Mouse (Mus musculus): ENCODE data around the gene Sdccag8. TPM values are rescaled to one million over a fixed set of nuclear protein-coding genes. Genes with fewer than 3 reads are reported as not detected.
"Not testable (repeated sequence)": the region's sequence is repeated elsewhere in the genome, so short reads cannot be mapped to it uniquely, and the experiment has no call there.

Gene Sdccag8
- polyA plus RNA-seq, 1 experiment from 2014 or later, result 10.4 TPM

DNA sequence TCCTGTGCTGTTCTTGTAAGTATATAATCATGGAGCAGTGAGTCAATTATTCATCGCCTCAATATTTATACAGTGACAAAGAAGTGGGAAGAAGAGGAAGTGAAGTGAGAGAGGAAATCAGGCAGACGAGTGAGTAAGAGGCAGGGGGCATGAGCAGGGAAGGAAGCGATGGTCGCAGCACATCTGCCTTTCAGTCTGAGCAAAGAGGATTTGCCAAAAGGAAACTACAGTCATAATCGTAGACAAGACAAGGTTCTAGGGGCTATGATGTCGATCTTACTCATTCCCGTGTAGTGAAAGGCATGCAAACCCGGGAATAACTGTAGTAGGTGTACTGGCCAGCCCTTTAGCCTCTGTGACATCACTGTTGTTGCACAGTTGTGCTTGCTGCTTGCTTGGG is 18.1 kb downstream of the Sdccag8 start:
- Histone ChIP-seq H3K27ac (no peak overlapping the region), H3K4me3 (no peak overlapping the region), H3K27me3 (ENCODE audit: insufficient read depth, poor library complexity, severe bottlenecking) (no peaks in the 10 kb centered on the region), H3K4me1 (peaks cover 18% of the 10 kb centered on the region), H3K9me3 (no peaks in the 10 kb centered on the region), H3K36me3 (0 out of 2 replicates have a peak, but pooled peaks cover 3% of the 10 kb centered on the region)
- DNase-seq (ENCODE audit: low spot score), result no peak
- WGBS, result 62% methylated on average over 8 of the region's 8 CpGs

DNA sequence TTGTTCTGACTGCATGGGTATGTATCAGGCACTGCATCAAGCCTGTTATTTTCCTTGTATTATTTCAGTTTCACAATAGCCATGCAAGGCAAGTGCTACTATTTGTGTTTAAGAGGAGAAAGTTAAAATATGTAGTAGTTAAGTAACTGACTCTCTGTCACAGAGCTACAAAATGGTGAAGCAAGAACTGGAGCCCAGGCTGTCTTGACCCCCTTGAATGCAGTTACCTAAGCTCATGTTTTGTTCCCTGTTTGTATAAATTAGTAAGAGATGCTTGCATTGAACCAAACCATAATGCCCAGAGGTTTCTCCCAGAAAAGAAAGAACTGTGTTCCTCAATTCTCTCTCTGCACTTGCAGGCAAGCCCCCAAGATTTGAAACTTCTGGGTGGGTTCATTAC is 18.8 kb downstream of the Sdccag8 start:
- Histone ChIP-seq H3K27me3 (ENCODE audit: insufficient read depth, poor library complexity, severe bottlenecking) (no peaks in the 10 kb centered on the region), H3K4me3 (no peak overlapping the region), H3K36me3 (0 out of 2 replicates have a peak, but pooled peaks cover 3% of the 10 kb centered on the region), H3K4me1 (peaks cover 12% of the 10 kb centered on the region), H3K9me3 (no peaks in the 10 kb centered on the region), H3K27ac (no peak overlapping the region)
- no peak for DNase-seq (ENCODE audit: low spot score)

GRCm38 (mm10) chr1:176833948-176834347 is 19.5 kb downstream of the Sdccag8 start:
- peaks cover 12% of the 10 kb centered on the region for H3K4me1 ChIP-seq
- no peak for DNase-seq (ENCODE audit: low spot score)
- WGBS, result 59% methylated on average over 3 of the region's 3 CpGs
- H3K4me3 ChIP-seq, result peak overlapping the region; percentile 73; the same call in 1 of the 2 replicates
- H3K9me3 ChIP-seq, result no peaks in the 10 kb centered on the region
- H3K27me3 ChIP-seq (ENCODE audit: insufficient read depth, poor library complexity, severe bottlenecking), result no peaks in the 10 kb centered on the region
- H3K36me3 ChIP-seq, result no peaks in the 10 kb centered on the region
- H3K27ac ChIP-seq, result no peak overlapping the region

DNA sequence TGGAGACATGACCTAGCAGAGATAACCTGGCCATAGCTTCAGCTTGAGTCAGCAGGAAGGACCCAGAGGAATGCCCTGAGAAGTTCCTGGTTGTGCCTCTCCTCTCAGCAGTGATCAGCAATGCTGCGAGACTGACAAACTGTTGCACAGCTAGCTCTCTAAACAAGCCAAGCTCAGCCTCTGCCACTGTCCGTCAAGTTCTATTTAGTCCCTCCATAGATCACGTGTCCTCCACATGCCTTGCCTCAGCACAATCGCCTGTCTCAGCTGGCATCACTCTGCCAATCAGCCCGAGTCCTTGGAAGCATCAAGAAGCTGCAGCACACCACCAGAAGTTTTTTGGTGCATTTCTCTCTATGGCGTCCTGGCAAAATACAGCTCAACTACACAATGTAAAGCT is 20.4 kb downstream of the Sdccag8 start:
- WGBS, result 36% methylated on average over 6 of the region's 6 CpGs
- Histone ChIP-seq H3K36me3 (no peaks in the 10 kb centered on the region), H3K9me3 (no peaks in the 10 kb centered on the region), H3K27ac (peak overlapping the region; percentile 30), H3K4me1 (peaks cover 12% of the 10 kb centered on the region), H3K27me3 (ENCODE audit: insufficient read depth, poor library complexity, severe bottlenecking) (no peaks in the 10 kb centered on the region), H3K4me3 (peak overlapping the region; percentile 73)
- peak; percentile 76 for DNase-seq (ENCODE audit: low spot score)

DNA sequence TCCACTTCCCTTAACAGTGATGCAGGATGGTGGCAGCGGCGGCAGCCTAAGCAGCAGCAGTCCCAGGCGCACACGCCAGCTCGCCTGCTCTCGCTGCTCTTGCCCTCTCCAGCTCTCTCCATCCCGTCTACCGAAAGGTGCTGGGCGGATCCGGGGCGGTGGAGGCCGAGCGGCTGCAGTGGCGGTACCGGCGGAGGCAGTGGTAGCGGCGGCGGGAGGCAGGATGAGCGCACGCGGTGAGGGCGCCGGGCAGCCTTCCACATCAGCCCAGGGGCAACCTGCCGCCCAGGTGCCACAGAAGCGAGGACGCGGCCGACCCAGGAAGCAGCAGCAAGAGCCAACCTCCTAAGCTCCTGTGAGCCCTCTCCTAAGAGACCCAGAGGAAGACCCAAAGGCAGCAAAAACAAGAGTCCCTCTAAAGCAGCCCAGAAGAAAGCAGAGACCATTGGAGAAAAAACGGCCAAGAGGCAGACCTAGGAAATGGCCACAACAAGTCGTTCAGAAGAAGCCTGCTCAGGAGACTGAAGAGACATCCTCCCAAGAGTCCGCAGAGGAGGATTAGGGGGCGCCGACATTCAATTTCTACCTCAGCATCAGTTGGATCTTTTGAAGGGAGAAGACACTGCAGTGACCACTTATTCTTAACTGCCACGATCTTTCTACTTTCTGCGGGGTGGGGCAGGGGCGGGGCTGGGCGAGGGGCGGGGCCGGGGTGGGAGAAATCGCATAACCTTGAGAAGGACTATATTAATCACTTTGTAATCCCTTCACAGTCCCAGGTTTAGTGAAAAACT is 21.2 kb downstream of the Sdccag8 start:
- peak overlapping the region; percentile 84 for H3K27ac ChIP-seq
- H3K4me3 ChIP-seq, result peak overlapping the region; percentile 73
- H3K36me3 ChIP-seq, result no peaks in the 10 kb centered on the region
- no peaks in the 10 kb centered on the region for H3K9me3 ChIP-seq
- no peaks in the 10 kb centered on the region for H3K27me3 ChIP-seq (ENCODE audit: insufficient read depth, poor library complexity, severe bottlenecking)
- peaks cover 12% of the 10 kb centered on the region for H3K4me1 ChIP-seq
- 2% methylated on average over 41 of the region's 41 CpGs for WGBS
- DNase-seq (ENCODE audit: low spot score), result peak; percentile 78

DNA sequence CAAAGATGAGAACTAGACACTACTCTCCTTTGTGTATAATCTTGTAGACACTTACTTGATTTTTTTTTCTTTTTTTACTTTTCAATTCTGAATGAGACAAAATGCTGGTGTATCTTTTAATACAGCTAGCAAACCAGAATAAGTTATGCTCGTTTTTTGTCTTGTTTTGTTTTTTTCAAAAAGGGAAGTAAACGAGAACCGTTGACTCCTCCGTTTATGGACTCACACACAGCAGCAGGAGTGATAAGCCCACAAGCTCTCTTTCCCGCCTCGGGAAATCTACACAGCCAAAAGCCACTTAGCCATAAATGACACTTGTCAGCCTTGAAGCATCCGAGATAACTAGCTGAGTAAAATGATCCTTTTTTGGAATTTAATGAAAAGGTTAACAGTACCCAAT is 22.1 kb downstream of the Sdccag8 start:
- DNase-seq (ENCODE audit: low spot score); H3K36me3 ChIP-seq; H3K27ac ChIP-seq; H3K9me3 ChIP-seq; H3K27me3 ChIP-seq (ENCODE audit: insufficient read depth, poor library complexity, severe bottlenecking): not testable (repeated sequence)
- Histone ChIP-seq H3K4me3 (peak overlapping the region; percentile 31; the same call in 1 of the 2 replicates), H3K4me1 (peaks cover 12% of the 10 kb centered on the region)
- 29% methylated on average over 7 of the region's 7 CpGs for WGBS

- Histone ChIP-seq H3K4me1 (peaks cover 4% of the 10 kb centered on the region; the same call in 1 of the 2 replicates), H3K9me3 (no peaks in the 10 kb centered on the region), H3K4me3 (no peak overlapping the region), H3K27me3 (ENCODE audit: insufficient read depth, poor library complexity, severe bottlenecking) (no peaks in the 10 kb centered on the region), H3K36me3 (0 out of 2 replicates have a peak, but pooled peaks cover 12% of the 10 kb centered on the region), H3K27ac (no peak overlapping the region)
- DNase-seq (ENCODE audit: low spot score), result no peak
- WGBS, result 78% methylated on average over 17 of the region's 17 CpGs
Measured at GRCm38 (mm10) chr1:176845082-176845977, 30.9 kb downstream of the Sdccag8 start.

- DNase-seq (ENCODE audit: low spot score), result no peak
- no peak overlapping the region for H3K4me3 ChIP-seq
- 79% methylated on average over 10 of the region's 10 CpGs for WGBS
- H3K27ac ChIP-seq, result no peak overlapping the region
- H3K36me3 ChIP-seq, result peaks cover 25% of the 10 kb centered on the region; the same call in 1 of the 2 replicates
- no peaks in the 10 kb centered on the region for H3K27me3 ChIP-seq (ENCODE audit: insufficient read depth, poor library complexity, severe bottlenecking)
- H3K4me1 ChIP-seq, result peaks cover 4% of the 10 kb centered on the region; the same call in 1 of the 2 replicates
- H3K9me3 ChIP-seq, result no peaks in the 10 kb centered on the region; the same call in 1 of the 2 replicates
Measured at GRCm38 (mm10) chr1:176847118-176847859, 32.8 kb downstream of the Sdccag8 start.

DNA sequence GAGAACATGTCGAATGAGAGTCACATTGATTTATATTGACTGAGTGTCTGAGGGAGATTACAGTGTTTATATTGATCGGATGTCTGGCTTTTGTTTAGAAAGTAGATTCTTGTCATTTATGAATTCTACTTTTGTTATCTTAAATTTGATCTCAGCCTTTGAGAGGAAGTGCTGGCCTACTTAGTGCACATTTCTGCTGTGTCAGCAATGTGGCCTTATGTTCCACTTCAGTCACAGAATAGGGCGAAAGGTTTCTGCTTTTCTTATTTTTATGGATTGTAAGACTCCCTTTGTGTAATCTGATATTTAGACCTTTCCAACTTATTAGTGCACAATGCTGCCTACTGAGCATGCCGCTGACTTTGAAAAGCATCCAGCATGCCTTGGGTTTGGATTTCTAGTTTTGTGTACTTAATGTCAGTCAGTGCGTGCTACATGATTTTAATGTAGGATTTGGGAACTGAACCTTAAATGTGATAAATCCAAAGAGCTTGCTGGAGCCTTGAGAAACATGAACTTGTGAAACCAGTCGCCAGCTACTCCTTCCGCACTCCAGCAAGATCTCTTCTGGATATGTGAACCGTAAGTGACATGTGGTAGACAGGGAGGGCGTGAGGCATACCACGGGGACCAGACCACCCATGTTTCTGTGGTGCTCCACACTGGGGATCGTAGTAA is 34.3 kb downstream of the Sdccag8 start:
- Histone ChIP-seq H3K4me3 (no peak overlapping the region), H3K27me3 (ENCODE audit: insufficient read depth, poor library complexity, severe bottlenecking) (no peaks in the 10 kb centered on the region), H3K27ac (no peak overlapping the region), H3K36me3 (peaks cover 37% of the 10 kb centered on the region), H3K4me1 (peaks cover 4% of the 10 kb centered on the region; the same call in 1 of the 2 replicates), H3K9me3 (no peaks in the 10 kb centered on the region; the same call in 1 of the 2 replicates)
- 85% methylated on average over 11 of the region's 11 CpGs for WGBS
- no peak for DNase-seq (ENCODE audit: low spot score)

DNA sequence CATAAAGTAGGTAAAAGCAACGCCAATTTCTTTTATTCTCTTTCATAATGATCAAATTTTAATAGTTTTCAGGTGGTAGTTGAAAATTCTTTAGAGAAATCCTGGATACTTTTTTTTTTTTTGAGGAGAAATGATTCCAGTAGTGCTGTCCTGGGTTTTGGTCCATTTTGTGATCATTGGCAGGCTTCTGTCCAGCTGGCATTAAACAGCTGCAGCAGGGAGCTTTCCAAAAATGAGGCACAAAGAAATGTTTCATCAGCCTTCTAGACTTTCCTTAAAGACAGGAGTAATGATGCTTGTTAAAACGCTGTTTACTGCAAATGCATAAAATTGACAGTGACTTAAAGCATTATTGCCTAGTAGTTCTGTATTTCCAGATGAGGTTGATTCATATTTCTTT is 34.9 kb downstream of the Sdccag8 start:
- H3K4me1 ChIP-seq, result peaks cover 4% of the 10 kb centered on the region; the same call in 1 of the 2 replicates
- H3K27me3 ChIP-seq (ENCODE audit: insufficient read depth, poor library complexity, severe bottlenecking), result no peaks in the 10 kb centered on the region
- WGBS, result 92% methylated on average over 2 of the region's 2 CpGs
- DNase-seq (ENCODE audit: low spot score), result no peak
- peaks cover 37% of the 10 kb centered on the region for H3K36me3 ChIP-seq
- no peak overlapping the region for H3K4me3 ChIP-seq
- H3K27ac ChIP-seq, result no peak overlapping the region
- no peaks in the 10 kb centered on the region; the same call in 1 of the 2 replicates for H3K9me3 ChIP-seq

DNA sequence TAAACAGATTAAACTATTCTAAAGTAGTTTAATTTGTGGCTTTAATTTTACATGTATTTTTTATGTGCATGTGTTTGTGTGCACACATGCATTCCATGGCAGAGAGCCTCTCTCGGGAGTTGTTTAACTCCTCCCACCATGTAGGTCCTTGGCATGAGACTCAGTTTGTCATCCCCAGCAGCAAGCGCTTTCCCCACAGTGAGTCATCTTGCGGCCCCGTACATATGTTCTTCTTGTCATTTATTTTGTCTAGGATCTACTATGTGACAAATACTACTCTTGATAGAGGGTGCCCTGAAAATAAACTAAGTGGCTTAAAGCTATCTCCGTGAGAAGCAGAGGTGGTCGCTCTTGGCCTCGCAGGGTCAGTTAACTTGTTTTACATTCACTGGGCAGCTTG is 36.9 kb downstream of the Sdccag8 start:
- WGBS, result 95% methylated on average over 7 of the region's 7 CpGs
- Histone ChIP-seq H3K4me3 (no peak overlapping the region), H3K27ac (no peak overlapping the region), H3K4me1 (peaks cover 4% of the 10 kb centered on the region; the same call in 1 of the 2 replicates), H3K36me3 (peaks cover 29% of the 10 kb centered on the region), H3K27me3 (ENCODE audit: insufficient read depth, poor library complexity, severe bottlenecking) (no peaks in the 10 kb centered on the region), H3K9me3 (no peaks in the 10 kb centered on the region; the same call in 1 of the 2 replicates)
- DNase-seq (ENCODE audit: low spot score), result no peak
